Mouse (Mus musculus): ENCODE measurements around the gene Csnk2a2. TPM values are rescaled to one million over a fixed set of nuclear protein-coding genes. Genes with fewer than 3 reads are reported as not detected.

Csnk2a2 gene
- polyA plus RNA-seq (2014; fragmentation: Illumina TruSeq; extraction: RNeasy Lipid Tissue Mini Kit (QIAGEN cat#74804); ENCODE audit: low read depth, low replicate concordance): 135 TPM

GRCm38 (mm10) chr8:95490006-95490405, at the start of gene Csnk2a2:
Gene Csnk2a2 (minus strand): TSS chr8:95490039.

DNA sequence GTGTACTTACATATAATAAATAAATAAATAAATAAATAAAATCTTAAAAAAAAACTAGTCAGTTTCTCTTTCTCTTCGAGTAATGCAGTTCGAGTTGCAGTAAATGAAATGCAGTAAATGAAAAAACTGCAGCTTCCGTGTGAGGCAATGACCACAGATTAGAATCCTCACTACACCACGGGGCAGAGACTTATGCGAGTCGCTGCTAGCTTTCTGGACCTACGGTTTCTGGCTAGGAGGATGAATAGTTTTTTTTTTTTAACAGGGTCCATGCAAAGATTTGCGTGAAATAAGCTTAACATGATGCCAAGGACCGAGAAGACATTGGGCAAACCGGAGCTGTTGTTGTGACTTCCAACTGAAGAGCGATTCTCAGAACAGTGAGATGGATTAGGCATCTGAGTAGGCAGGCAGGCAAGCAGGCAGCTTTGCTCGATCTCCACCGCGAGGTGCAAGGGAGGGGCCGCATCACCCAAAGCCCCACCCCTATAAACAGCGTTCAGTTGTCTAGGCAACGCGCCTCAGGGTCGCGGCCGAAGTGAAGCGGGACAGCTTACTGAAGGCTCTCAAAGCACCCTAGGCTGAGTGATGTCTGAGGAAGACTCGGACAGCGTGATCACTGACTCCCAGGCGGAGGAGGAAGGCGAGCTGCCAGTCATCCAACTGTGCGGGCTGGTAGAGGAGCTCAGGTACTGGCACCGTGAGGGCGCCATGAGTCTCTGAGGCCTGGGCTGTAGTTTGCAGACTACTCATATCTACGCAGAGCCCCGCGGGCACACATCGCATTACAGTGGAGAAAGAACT, 43.9 kb upstream of the Csnk2a2 start, which contains the start of gene Ccdc113:
TSS of gene Ccdc113 (plus strand) at position 502 of the 804 bp plus-strand sequence.

GRCm38 (mm10) chr8:95434686-95435439, 55.0 kb downstream of the Csnk2a2 start, which contains the start of gene Cfap20:
Gene Cfap20 (minus strand): TSS chr8:95434869.

Other genes with a start within 250 kb of the Csnk2a2 start
- not detected for gene Cngb1, start 183.5 kb downstream of the Csnk2a2 start, polyA plus RNA-seq (2014; fragmentation: Illumina TruSeq; extraction: RNeasy Lipid Tissue Mini Kit (QIAGEN cat#74804); ENCODE audit: low read depth, low replicate concordance)
- gene Tepp, start 179.5 kb downstream of the Csnk2a2 start, polyA plus RNA-seq (2014; fragmentation: Illumina TruSeq; extraction: RNeasy Lipid Tissue Mini Kit (QIAGEN cat#74804); ENCODE audit: low read depth, low replicate concordance): not detected
- 0.89 TPM for gene Zfp319, start 158.1 kb downstream of the Csnk2a2 start, polyA plus RNA-seq (2014; fragmentation: Illumina TruSeq; extraction: RNeasy Lipid Tissue Mini Kit (QIAGEN cat#74804); ENCODE audit: low read depth, low replicate concordance)
- 1.0 TPM for gene Usb1, start 157.8 kb downstream of the Csnk2a2 start, polyA plus RNA-seq (2014; fragmentation: Illumina TruSeq; extraction: RNeasy Lipid Tissue Mini Kit (QIAGEN cat#74804); ENCODE audit: low read depth, low replicate concordance)
- 0.16 TPM for gene Mmp15, start 137.8 kb downstream of the Csnk2a2 start, polyA plus RNA-seq (2014; fragmentation: Illumina TruSeq; extraction: RNeasy Lipid Tissue Mini Kit (QIAGEN cat#74804); ENCODE audit: low read depth, low replicate concordance)
- gene Cfap20, start 55.2 kb downstream of the Csnk2a2 start, polyA plus RNA-seq (2014; fragmentation: Illumina TruSeq; extraction: RNeasy Lipid Tissue Mini Kit (QIAGEN cat#74804); ENCODE audit: low read depth, low replicate concordance): 35.4 TPM
- not detected for gene Ccdc113, start 44.0 kb upstream of the Csnk2a2 start, polyA plus RNA-seq (2014; fragmentation: Illumina TruSeq; extraction: RNeasy Lipid Tissue Mini Kit (QIAGEN cat#74804); ENCODE audit: low read depth, low replicate concordance)
- not detected for gene Prss54, start 86.3 kb upstream of the Csnk2a2 start, polyA plus RNA-seq (2014; fragmentation: Illumina TruSeq; extraction: RNeasy Lipid Tissue Mini Kit (QIAGEN cat#74804); ENCODE audit: low read depth, low replicate concordance)
- 2.6 TPM for gene Gins3, start 143.4 kb upstream of the Csnk2a2 start, polyA plus RNA-seq (2014; fragmentation: Illumina TruSeq; extraction: RNeasy Lipid Tissue Mini Kit (QIAGEN cat#74804); ENCODE audit: low read depth, low replicate concordance)
- gene Ndrg4, start 186.9 kb upstream of the Csnk2a2 start, polyA plus RNA-seq (2014; fragmentation: Illumina TruSeq; extraction: RNeasy Lipid Tissue Mini Kit (QIAGEN cat#74804); ENCODE audit: low read depth, low replicate concordance): 1.8 TPM
- 21.6 TPM for gene Setd6, start 225.8 kb upstream of the Csnk2a2 start, polyA plus RNA-seq (2014; fragmentation: Illumina TruSeq; extraction: RNeasy Lipid Tissue Mini Kit (QIAGEN cat#74804); ENCODE audit: low read depth, low replicate concordance)

Measured in kidney, adult 10 weeks (tissue).